Mouse (Mus musculus) right cerebral cortex, adult 2 months (tissue): ENCODE results near the gene Xndc1.
"Not testable (repeated sequence)": the region's sequence is repeated elsewhere in the genome, so short reads cannot be mapped to it uniquely, and the experiment has no call there.

Experiments
- DNase-seq, 2 experiments: peaks; one replicate each; pipeline ENCODE4 v3.0.0; 2021 to 2022; ENCODE audit warnings: low spot score in 2 of 2

The Xndc1 gene

DNA sequence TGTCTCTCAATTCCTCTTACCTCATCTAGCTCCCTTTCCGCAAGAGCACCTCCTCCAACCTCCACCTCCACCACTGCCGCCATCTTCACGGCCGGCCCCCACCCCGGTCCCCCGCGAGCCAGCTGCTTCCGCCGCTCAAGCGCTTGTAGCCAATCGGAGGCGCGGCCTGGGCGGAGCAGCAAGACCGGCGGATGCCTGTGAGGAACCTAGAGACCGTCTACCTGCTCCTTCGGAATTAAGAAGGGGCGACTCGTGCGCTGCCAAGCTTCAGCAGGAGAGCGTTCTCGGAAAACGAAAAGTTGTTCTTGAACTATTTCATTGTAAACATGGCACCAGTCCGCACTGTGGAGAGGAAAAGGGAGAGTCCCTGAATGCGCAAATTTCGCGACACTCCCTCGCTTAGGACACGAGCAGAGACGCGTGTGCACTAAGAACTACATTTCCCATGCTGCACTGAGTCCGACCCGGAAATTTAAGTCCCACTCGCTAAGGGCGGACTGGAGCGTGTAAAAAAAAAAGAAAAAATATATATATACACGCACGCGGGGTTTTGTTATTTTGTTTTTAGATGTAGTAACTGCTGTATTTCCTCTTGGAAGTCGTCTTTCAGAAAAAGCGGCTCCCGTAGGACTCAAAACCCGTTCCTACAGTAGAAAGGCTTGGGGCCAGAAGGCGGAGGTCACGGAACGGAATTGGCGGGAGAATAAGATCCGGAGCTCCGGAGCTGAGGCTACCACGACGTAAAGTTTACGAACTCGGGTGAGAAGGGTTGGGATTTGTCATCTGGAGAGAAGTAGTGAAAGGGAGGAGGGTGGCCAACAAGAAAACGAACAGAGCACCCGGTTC, at the start of gene Xndc1, which contains the start of the genes Rnf121 and Xntrpc:
Xndc1 (plus strand) TSS at position 466 of the 846 bp plus-strand sequence.
Rnf121 (minus strand) TSS at position 424 of the 846 bp plus-strand sequence.
Xntrpc (plus strand) TSS at position 668 of the 846 bp plus-strand sequence.
- DNase-seq, result peak; percentile 94 to 95

GRCm38 (mm10) chr7:102016936-102017335, 48.4 kb upstream of the Xndc1 start:
- no peak for DNase-seq

- no peak for DNase-seq
Measured at GRCm38 (mm10) chr7:102017452-102017851, 47.9 kb upstream of the Xndc1 start.

DNA sequence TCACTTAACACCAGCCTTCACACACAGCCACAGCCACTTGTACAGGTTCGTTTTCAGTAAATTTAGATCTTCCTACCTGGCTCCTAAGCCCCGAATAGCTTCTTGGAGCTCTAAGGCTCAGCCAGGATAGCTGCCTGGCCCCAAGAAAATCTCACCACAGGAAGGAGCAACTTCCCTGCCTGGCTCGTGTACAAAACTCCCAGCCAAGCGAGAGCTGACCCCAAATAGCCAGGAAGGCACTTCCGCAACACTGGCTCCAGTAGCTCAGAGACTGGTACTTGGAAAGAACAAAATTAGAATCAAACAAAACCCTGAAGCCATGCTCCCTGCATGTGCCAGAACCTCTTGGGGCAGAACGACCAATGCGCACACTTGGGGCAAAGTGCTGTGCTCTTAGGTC, 47.3 kb upstream of the Xndc1 start:
- DNase-seq, result no peak

- DNase-seq, result no peak
Measured at GRCm38 (mm10) chr7:102018590-102018989, 46.7 kb upstream of the Xndc1 start, which contains the start of gene Il18bp. Gene Il18bp (minus strand): TSS chr7:102018690.

DNA sequence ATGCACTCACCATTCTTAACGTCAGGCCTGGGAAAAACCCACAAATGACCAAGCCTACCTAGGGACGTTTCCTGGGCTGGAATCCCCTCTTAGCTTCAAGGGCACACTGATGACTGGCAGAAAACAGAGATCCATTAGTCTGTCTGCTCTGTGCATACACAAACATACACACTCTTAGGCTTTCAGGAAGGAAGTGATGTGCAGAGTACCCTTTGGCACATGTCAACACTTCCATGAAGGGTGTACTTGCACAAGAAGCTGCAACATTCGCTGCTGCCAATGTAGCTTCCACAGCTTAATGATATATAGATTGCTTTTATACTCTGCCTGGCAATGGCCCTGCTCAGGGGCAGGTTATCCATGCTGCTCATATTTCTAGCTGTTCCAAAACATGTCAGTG, 45.9 kb upstream of the Xndc1 start:
- DNase-seq, result no peak

DNA sequence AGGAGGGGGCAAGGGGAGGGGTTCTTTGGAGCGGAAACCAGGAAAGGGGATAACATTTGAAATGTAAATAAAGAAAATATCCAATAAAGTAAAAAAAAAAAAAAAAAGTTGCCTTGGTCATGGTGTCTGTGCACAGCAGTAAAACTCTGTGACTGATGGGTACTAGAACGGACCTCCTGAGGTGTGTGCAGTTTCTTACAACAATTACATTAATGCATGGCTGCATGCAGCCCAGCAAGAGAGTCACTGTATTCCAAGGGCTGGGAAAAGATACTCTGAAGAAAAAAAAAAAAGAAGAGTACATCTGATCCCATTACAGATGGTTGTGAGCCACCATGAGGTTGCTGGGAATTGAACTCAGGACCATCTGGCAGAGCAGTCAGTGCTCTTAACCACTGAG, 44.4 kb upstream of the Xndc1 start:
- not testable (repeated sequence) for DNase-seq

GRCm38 (mm10) chr7:102023821-102024220, 41.5 kb upstream of the Xndc1 start:
- DNase-seq, result peak; percentile 47 to 48

GRCm38 (mm10) chr7:102025187-102026119, 39.9 kb upstream of the Xndc1 start:
- no peak for DNase-seq

DNA sequence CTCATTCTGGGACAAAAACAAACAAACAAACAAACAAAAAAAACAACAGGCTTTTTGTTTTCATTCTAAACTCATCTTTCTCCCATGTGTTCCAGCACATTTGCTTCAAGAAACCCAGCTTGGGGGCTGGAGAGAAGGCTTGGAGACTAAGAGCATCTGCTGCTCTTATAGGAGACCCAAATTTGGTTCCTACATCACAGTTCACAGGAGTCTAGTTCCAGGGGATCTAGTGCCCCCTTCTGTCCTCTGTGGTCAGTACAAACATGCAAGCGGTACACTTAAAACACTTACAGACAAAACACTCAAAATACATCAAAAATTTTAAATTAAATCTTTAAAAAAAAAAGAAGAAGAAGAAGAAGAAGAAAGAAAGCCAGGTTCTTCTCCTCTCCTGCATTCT, 30.4 kb upstream of the Xndc1 start:
- DNase-seq, result no peak

DNA sequence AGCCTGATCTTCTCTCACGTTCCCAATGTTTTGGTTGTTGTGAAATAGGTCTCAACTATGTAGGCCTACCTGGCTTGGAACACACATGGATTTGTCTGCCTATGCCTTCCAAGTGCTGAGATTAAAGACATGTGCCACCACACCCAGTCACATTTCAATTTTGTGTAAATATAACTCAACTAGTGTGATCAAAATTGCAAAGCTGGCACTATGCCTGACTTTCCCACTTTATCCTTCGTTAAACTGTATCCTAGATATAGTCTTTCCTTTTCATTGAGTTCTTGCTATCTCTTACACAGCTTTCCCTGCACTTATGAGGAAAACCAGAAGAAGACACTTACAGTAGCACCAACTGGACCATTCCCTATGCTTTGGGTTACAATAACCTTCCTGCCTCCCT, 29.8 kb upstream of the Xndc1 start:
- DNase-seq, result no peak

GRCm38 (mm10) chr7:102037318-102037717, 28.0 kb upstream of the Xndc1 start:
- DNase-seq, result peak; percentile 43 to 54

GRCm38 (mm10) chr7:102042314-102042713, 23.0 kb upstream of the Xndc1 start:
- DNase-seq, result no peak

- not testable (repeated sequence) for DNase-seq
Measured at GRCm38 (mm10) chr7:102048524-102048923, 16.8 kb upstream of the Xndc1 start.

DNA sequence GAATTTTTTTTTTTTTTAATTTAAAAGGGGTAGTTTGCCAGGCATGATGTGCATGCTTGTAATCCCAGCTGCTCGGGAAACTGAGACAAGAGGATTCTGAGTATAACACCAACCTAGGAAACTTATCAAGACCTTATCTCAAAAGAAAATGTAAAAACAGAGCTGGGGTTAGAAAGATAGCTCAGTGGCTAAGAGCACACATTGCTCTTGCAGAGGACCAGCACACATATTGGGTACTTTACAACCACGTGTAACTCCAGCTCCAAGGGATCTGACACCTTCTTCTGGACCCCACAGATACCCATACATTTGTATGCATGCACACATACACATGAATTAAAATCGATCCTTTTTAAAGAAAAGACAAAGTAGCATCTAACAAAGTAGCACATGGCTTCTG, 4.0 kb upstream of the Xndc1 start:
- no peak for DNase-seq

- DNase-seq, result no peak
Measured at GRCm38 (mm10) chr7:102062203-102062602, 3.1 kb upstream of the Xndc1 start.

DNA sequence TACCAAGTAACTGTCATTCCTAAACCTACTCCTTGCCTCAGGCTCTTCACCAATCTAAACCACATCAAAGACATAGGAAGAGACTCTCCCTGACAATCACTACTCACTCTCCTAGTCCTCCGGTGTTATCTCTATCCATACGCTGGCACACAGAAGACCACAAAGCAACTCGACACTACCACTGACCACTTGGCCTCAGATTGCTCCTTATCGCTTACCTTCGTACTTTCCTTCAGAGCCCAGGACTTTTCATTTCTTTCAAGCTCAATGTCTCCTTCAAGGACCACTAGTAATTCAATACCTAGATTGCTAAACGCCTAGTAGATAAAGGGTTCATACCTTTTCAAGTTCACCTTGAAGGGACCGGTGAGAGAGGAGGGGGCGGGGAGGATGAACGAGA, 1.4 kb upstream of the Xndc1 start:
- no peak for DNase-seq

DNA sequence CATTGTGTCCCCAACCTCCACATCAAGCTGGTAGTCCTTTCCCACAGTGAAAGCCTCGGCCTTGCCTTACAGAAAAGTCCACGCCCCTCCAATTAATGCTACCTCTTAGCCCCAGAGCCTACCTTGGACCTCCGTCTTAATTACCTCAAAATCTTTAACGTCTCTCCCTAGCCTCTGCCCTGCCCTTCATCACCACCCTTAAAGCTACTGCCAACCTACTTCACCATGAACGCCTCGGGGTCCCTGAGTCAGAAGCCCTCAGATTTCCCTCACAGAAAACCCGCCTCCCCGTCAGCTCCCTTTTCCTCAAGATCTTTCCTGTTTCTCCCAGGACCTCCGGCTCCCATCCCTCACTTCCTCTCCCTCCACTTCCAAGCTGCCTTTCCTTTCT, 661 bp upstream of the Xndc1 start:
- DNase-seq, result no peak

DNA sequence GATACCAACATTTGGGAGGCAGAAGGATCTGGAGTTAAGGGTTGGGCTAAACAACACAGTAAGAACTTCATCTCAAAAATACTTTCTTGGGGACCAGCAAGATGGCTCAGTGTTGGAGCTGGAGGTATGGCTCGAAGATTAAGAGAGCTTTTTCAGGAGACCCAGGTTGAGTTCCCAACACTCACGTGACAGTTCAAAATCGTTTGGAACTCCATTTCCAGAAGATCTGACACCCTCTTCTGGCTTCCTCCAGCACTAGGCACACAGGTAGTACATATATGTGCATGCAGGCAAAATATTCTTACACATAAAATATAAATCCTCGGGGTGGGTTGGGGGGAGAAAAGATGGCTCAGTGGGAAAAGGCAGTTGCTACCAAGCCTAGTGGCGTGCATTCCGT, 1.1 kb downstream of the Xndc1 start:
- DNase-seq, result no peak

GRCm38 (mm10) chr7:102076714-102077296, 11.5 kb downstream of the Xndc1 start:
- DNase-seq, result peak in 1 of 2 experiments; percentile 24

GRCm38 (mm10) chr7:102078517-102078916, 13.2 kb downstream of the Xndc1 start:
- peak; percentile 55 to 58 for DNase-seq

DNA sequence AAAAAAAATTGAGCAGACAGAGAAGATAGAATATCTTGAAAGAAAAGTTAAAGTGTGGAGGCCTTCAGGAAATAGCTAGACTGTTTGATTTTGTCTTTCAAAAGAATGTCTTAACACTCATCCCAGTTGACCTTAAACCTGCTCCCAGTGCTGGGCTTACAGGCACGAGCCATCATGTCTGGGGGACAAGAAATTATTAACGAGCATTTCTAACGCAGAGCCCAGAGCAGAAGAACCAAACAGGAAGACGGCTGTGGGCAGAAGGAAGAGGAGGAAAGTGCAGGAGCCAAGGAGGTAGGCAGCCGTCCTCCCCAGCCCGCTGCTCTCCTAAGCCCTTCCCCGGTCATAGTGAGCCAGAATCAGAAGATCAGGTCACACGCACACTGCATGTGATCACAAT, 15.0 kb downstream of the Xndc1 start:
- DNase-seq, result no peak
